Mouse (Mus musculus) midbrain, embryonic 16.5 days (tissue): ENCODE measurements around the gene Slc2a6. TPM values are rescaled to one million over a fixed set of nuclear protein-coding genes. Genes with fewer than 3 reads are reported as not detected.

Source experiments
- ATAC-seq: fragments of 200-750 bp; cut with Nextera tagmentation; 2 replicates; pipeline ENCODE4 v1.8.0; 2017; ENCODE audit warnings: moderate TSS enrichment
- H3K27ac ChIP-seq: fragments of 300-500 bp; sonication (generic); 2 replicates; pipeline ENCODE4 v1.5.1; 2014; ENCODE audit warnings: mild to moderate bottlenecking, low read length, mixed read lengths
- H3K27me3 ChIP-seq: fragments of 300-500 bp; sonication (generic); 2 replicates; pipeline ENCODE4 v1.6.1; 2014; ENCODE audit warnings: low read depth, low read length, mixed read lengths; ENCODE audit not compliant: control insufficient read depth, insufficient read depth
- H3K36me3 ChIP-seq: fragments of 300-500 bp; sonication (generic); 2 replicates; pipeline ENCODE4 v1.6.1; 2014; ENCODE audit warnings: mild to moderate bottlenecking, low read length, moderate library complexity, mixed read lengths; ENCODE audit not compliant: control insufficient read depth, insufficient read depth
- H3K4me1 ChIP-seq: fragments of 300-500 bp; sonication (generic); 2 replicates; pipeline ENCODE4 v1.6.1; 2014; ENCODE audit warnings: mild to moderate bottlenecking, low read length, mixed read lengths; ENCODE audit not compliant: control insufficient read depth, insufficient read depth
- H3K4me2 ChIP-seq: fragments of 300-500 bp; sonication (generic); 2 replicates; pipeline ENCODE4 v1.6.1; 2014; ENCODE audit warnings: mild to moderate bottlenecking, low read length, mixed read lengths
- H3K4me3 ChIP-seq: fragments of 300-500 bp; sonication (generic); 2 replicates; pipeline ENCODE4 v1.5.1; 2014; ENCODE audit warnings: low read depth, mild to moderate bottlenecking, low read length, moderate library complexity, mixed read lengths
- H3K9ac ChIP-seq: fragments of 300-500 bp; sonication (generic); 2 replicates; pipeline ENCODE4 v1.6.1; 2014; ENCODE audit warnings: low read depth, low read length, mixed read lengths
- H3K9me3 ChIP-seq: fragments of 300-500 bp; sonication (generic); replicated peaks from 2 replicates; pipeline ENCODE4 v1.6.1; 2014; ENCODE audit warnings: mild to moderate bottlenecking, low read length, mixed read lengths; ENCODE audit not compliant: control insufficient read depth, poor library complexity, severe bottlenecking
- WGBS: fragments of 180-500 bp; shearing (Covaris S2); extraction: QIAGEN DNeasy Blood & Tissue Kit; methylation state at CpG from one replicate; pipeline ENCODE4 v1.1.7; 2014; 5-methylcytosine and 5-hydroxymethylcytosine counted together
- polyA plus RNA-seq: library from polyadenylated mRNA; unstranded; fragments of >200 nt; fragmentation: Nextera tagmentation; extraction: Ambion mirVana; gene quantifications from 2 replicates; pipeline ENCODE4 v1.2.1, GENCODE M21; 2015

The Slc2a6 gene
- polyA plus RNA-seq, 1 experiment from 2014 or later = 12.8 TPM

GRCm38 (mm10) chr2:27006255-27006654, 21.5 kb downstream of the Slc2a6 start:
- no peaks in the 10 kb centered on the region for H3K27me3 ChIP-seq
- H3K9me3 ChIP-seq = no peaks in the 10 kb centered on the region
- no peaks in the 10 kb centered on the region for H3K36me3 ChIP-seq
- H3K4me1 ChIP-seq = peaks cover 12% of the 10 kb centered on the region
- no peak for ATAC-seq
- H3K4me3 ChIP-seq = no peak overlapping the region
- no peak overlapping the region for H3K9ac ChIP-seq
- no peak overlapping the region for H3K27ac ChIP-seq
- WGBS = 78% methylated on average over 4 of the region's 4 CpGs
- no peak overlapping the region for H3K4me2 ChIP-seq

GRCm38 (mm10) chr2:26997993-26998392, 29.8 kb downstream of the Slc2a6 start:
- no peak overlapping the region for H3K9ac ChIP-seq
- H3K27ac ChIP-seq = no peak overlapping the region
- no peak overlapping the region for H3K4me2 ChIP-seq
- ATAC-seq = no peak
- no peaks in the 10 kb centered on the region for H3K4me1 ChIP-seq
- H3K4me3 ChIP-seq = no peak overlapping the region
- H3K9me3 ChIP-seq = no peaks in the 10 kb centered on the region
- 92% methylated on average over 7 of the region's 7 CpGs for WGBS
- H3K36me3 ChIP-seq = no peaks in the 10 kb centered on the region
- H3K27me3 ChIP-seq = no peaks in the 10 kb centered on the region

- WGBS = 81% methylated on average over 1 of the region's 1 CpGs
- H3K27me3 ChIP-seq = no peaks in the 10 kb centered on the region
- H3K9me3 ChIP-seq = no peaks in the 10 kb centered on the region
- no peak overlapping the region for H3K9ac ChIP-seq
- no peak overlapping the region for H3K4me3 ChIP-seq
- H3K27ac ChIP-seq = no peak overlapping the region
- ATAC-seq = no peak
- H3K4me1 ChIP-seq = no peaks in the 10 kb centered on the region
- no peak overlapping the region for H3K4me2 ChIP-seq
- H3K36me3 ChIP-seq = no peaks in the 10 kb centered on the region
These were observed 30.3 kb downstream of the Slc2a6 start for GRCm38 (mm10) chr2:26997498-26997897.

- Histone ChIP-seq H3K4me3 (no peak overlapping the region), H3K27me3 (no peaks in the 10 kb centered on the region), H3K4me2 (no peak overlapping the region), H3K36me3 (no peaks in the 10 kb centered on the region), H3K4me1 (no peaks in the 10 kb centered on the region), H3K9me3 (no peaks in the 10 kb centered on the region), H3K9ac (no peak overlapping the region), H3K27ac (no peak overlapping the region)
- WGBS = 75% methylated on average over 3 of the region's 3 CpGs
- no peak for ATAC-seq
These were observed 33.9 kb downstream of the Slc2a6 start for GRCm38 (mm10) chr2:26993936-26994335.

- Histone ChIP-seq H3K27me3 (no peaks in the 10 kb centered on the region), H3K4me2 (no peak overlapping the region), H3K4me3 (no peak overlapping the region), H3K36me3 (no peaks in the 10 kb centered on the region), H3K27ac (no peak overlapping the region), H3K9me3 (no peaks in the 10 kb centered on the region), H3K4me1 (no peaks in the 10 kb centered on the region), H3K9ac (no peak overlapping the region)
- WGBS = 83% methylated on average over 5 of the region's 5 CpGs
- no peak for ATAC-seq
These were observed 43.2 kb downstream of the Slc2a6 start for GRCm38 (mm10) chr2:26984640-26985039.

- 64% methylated on average over 2 of the region's 2 CpGs for WGBS
- Histone ChIP-seq H3K27ac (no peak overlapping the region), H3K9ac (no peak overlapping the region), H3K4me2 (no peak overlapping the region), H3K4me3 (no peak overlapping the region), H3K27me3 (no peaks in the 10 kb centered on the region), H3K4me1 (no peaks in the 10 kb centered on the region), H3K36me3 (no peaks in the 10 kb centered on the region), H3K9me3 (no peaks in the 10 kb centered on the region)
- no peak for ATAC-seq
These were observed 43.6 kb downstream of the Slc2a6 start for GRCm38 (mm10) chr2:26984179-26984578.

- H3K9me3 ChIP-seq = no peaks in the 10 kb centered on the region
- H3K4me3 ChIP-seq = no peak overlapping the region
- no peak overlapping the region for H3K27ac ChIP-seq
- WGBS = 89% methylated on average over 1 of the region's 1 CpGs
- no peak for ATAC-seq
- H3K4me2 ChIP-seq = no peak overlapping the region
- H3K36me3 ChIP-seq = no peaks in the 10 kb centered on the region
- H3K27me3 ChIP-seq = no peaks in the 10 kb centered on the region
- H3K9ac ChIP-seq = no peak overlapping the region
- no peaks in the 10 kb centered on the region for H3K4me1 ChIP-seq
These were observed 47.4 kb downstream of the Slc2a6 start for GRCm38 (mm10) chr2:26980361-26980760.

- Histone ChIP-seq H3K27me3 (no peaks in the 10 kb centered on the region; the same call in 1 of the 2 replicates), H3K9ac (no peak overlapping the region), H3K4me3 (no peak overlapping the region), H3K36me3 (no peaks in the 10 kb centered on the region), H3K9me3 (no peaks in the 10 kb centered on the region), H3K4me1 (no peaks in the 10 kb centered on the region), H3K27ac (no peak overlapping the region), H3K4me2 (no peak overlapping the region)
- 61% methylated on average over 4 of the region's 4 CpGs for WGBS
- ATAC-seq = no peak
These were observed 53.8 kb downstream of the Slc2a6 start for GRCm38 (mm10) chr2:26973960-26974359.

- H3K4me3 ChIP-seq = no peak within 1 kb of the TSS
- no peak within 1 kb of the TSS for H3K27ac ChIP-seq
- H3K4me2 ChIP-seq = no peak within 1 kb of the TSS
- 68% methylated on average over 3 of the region's 3 CpGs for WGBS
- H3K27me3 ChIP-seq = no peaks in the 10 kb centered on the region; the same call in 1 of the 2 replicates
- no peak for ATAC-seq
- H3K9me3 ChIP-seq = no peaks in the 10 kb centered on the region
- no peaks in the 10 kb centered on the region for H3K36me3 ChIP-seq
- H3K9ac ChIP-seq = no peak within 1 kb of the TSS
- H3K4me1 ChIP-seq = no peaks in the 10 kb centered on the region
These were observed 54.7 kb downstream of the Slc2a6 start, which contains the start of gene Adamts13 for GRCm38 (mm10) chr2:26973116-26973515. Gene Adamts13 (plus strand): TSS chr2:26973416.
